Mouse (Mus musculus) cerebellum, postnatal 36 days (tissue): Measurements from ENCODE around the gene Olfr1181.
"Not testable (repeated sequence)": the region's sequence is repeated elsewhere in the genome, so short reads cannot be mapped to it uniquely, and the experiment has no call there.

Source experiments
- DNase-seq, 2 experiments: peaks; one replicate each; pipeline ENCODE4 v3.0.0; 2021 to 2022; ENCODE audit warnings: mixed read lengths in 2 of 2

The Olfr1181 gene

DNA sequence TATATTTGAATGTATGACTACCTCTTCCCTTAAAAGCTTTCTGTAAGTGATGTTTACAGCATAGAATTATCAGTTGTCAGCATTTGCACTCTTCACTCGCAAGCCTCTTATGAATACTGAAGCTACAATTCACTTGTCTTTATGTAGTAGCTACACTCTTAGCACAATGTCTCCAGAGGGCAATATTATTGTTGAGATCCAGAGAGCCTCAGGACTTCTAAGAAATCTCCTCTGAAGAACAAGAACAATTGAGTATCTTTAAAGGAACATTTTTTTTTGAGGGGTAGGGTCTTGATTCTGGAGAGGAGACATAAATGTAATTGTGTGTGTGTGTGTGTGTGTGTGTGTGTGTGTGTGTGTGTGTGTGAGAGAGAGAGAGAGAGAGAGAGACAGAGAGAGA lies at the start of gene Olfr1181:
Gene Olfr1181 (minus strand): TSS at position 101 of the 400 bp plus-strand sequence.
- no peak for DNase-seq

DNA sequence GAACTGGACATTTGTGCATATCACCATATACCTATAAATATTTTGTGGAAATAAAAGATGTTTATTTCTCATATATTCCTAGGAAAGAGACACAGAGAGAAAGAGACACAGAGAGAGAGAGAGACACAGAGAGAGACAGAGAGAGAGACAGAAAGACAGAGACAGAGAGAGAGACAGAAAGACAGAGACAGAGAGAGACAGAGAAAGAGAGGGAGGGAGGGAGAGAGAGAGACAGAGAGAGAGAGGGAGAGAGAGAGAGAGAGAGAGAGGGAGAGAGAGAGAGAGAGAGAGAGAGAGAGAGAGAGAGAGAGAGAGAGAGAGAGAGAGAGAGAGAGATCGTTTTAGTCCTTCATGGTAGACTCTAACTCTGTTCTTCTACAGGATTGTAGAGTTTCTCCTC lies 28.6 kb upstream of the Olfr1181 start, which contains the start of gene Olfr1183:
Gene Olfr1183 (plus strand): TSS at position 301 of the 400 bp plus-strand sequence.
- DNase-seq = not testable (repeated sequence)

DNA sequence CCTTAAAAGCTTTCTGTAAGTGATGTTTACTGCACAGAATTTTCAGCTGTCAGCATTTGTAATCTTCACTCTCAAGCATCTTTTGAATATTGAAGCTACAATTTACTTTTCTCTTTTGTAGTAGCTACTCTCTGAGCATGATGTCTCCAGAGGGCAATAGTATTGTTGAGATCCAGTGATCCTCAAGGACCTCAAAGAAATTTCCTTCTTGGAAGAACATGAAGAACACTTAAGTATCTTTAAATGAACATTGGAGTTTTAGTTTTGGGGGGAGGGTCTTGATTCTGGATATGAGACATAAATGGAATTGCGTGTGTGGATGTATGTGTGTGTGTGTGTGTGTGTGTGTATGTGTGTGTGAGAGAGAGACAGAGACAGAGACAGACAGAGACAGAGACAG lies 23.1 kb upstream of the Olfr1181 start, which contains the start of gene Gm13757:
Gene Gm13757 (minus strand): TSS at position 101 of the 400 bp plus-strand sequence.
- DNase-seq = no peak

DNA sequence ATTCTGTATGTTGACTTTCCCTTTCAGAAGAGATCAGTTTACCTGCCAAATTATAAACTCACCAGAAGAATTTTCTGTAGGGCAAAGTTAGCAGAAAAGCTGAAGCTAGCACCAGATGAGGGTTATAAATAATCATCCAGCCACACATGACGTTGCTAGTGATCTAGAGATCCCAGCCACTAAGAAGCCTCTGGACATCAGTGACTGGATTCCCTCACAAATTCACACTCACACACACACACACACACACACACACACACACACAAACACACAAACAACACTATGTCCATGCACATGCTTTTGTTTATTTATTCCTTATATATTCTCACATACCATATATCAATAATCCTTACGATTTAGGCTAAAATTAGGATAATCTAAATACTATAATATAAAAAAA lies 6.9 kb downstream of the Olfr1181 start, which contains the start of gene Olfr1180:
Gene Olfr1180 (minus strand): TSS at position 101 of the 400 bp plus-strand sequence.
- no peak for DNase-seq

DNA sequence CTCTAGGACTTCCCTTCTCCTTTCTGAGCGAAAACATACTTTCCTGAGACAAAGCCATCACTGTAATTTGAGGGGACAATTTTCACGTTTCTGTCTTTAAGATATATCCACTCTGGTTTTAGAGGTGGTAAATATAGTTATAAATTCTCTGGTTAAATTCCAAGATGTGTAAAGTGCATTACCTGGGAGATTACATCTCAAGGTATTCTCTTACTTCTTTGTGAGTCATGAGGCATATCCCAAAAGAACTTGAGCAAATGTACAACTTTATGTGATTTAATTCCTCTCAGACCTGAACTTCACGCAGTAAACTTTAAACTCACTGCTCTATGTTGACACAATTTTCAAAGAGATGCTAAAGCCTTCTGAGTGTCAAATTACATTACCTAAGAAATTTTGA lies 19.6 kb downstream of the Olfr1181 start, which contains the start of gene Olfr1179:
Gene Olfr1179 (minus strand): TSS at position 101 of the 400 bp plus-strand sequence.
- no peak for DNase-seq

DNA sequence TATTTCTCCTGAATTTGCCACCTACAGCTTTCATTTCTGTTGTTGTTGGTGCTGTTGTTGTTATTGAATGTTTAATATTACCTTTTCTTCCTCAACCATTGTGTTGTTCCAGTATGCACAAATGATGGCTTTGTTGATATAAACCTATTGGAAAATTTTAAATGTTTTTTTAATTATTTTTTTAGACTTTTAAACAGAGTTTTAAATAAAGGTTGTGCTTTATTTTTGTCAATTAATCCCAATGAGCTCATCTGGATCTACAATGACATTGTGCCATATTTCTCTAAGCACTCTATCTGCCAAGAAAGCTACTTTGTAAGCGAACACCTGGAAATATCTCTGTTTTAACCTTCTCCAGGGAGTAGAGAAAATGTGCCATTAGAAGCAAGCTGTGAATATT lies 39.2 kb downstream of the Olfr1181 start, which contains the start of gene Olfr1178:
Gene Olfr1178 (plus strand): TSS at position 301 of the 400 bp plus-strand sequence.
- DNase-seq = no peak
